Mouse (Mus musculus) bone marrow macrophage, adult 2 months (primary cell): Measurements from ENCODE around the gene Nras.

Experiments
- CTCF ChIP-seq: IDR thresholded peaks from 2 replicates; pipeline ENCODE4 v1.5.1; 2012; ENCODE audit warnings: low read depth, mild to moderate bottlenecking, low read length, moderate library complexity
- POLR2A ChIP-seq: IDR thresholded peaks from 2 replicates; pipeline ENCODE4 v1.6.1; 2012; ENCODE audit warnings: mild to moderate bottlenecking, low read depth, low read length, borderline replicate concordance

DNA sequence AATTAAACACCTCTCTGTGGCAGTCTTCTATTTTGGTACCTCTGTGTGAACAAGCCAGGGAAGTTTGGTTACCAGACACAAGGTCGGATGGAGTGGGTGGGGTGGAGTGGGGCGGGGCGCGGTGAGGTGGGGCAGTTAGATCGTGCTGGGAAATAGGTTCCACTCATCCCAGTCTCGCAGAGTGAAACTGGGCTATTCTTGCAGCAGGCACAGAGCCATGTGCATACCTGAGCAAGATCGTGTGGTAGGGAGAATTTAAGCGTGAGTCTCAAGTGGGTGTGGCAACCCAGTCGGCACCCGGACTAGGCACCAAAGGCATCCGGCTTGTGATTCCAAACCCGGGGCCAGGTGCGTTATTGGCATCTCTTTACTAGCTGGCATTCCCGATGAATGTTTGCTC, 43.8 kb downstream of the Nras start:
- TF ChIP-seq POLR2A, result no peak
- TF ChIP-seq CTCF, result no peak
